Mouse (Mus musculus): ENCODE data around the gene Pex7.

Gene Pex7

GRCm38 (mm10) chr10:19907246-19907804 lies at the start of gene Pex7:
TSS of gene Pex7 (minus strand) at chr10:19907689.
- peak; percentile 98 for DNase-seq (ENCODE audit: low read depth)

GRCm38 (mm10) chr10:19956745-19957144 lies 49.3 kb upstream of the Pex7 start:
- DNase-seq (ENCODE audit: low read depth) = peak; percentile 23

- DNase-seq (ENCODE audit: low read depth) = no peak
These were observed 48.3 kb upstream of the Pex7 start for GRCm38 (mm10) chr10:19955817-19956216.

GRCm38 (mm10) chr10:19954572-19954971 lies 47.1 kb upstream of the Pex7 start:
- DNase-seq (ENCODE audit: low read depth) = no peak

- no peak for DNase-seq (ENCODE audit: low read depth)
These were observed 45.7 kb upstream of the Pex7 start for GRCm38 (mm10) chr10:19953032-19953761.

GRCm38 (mm10) chr10:19949106-19949505 lies 41.6 kb upstream of the Pex7 start:
- no peak for DNase-seq (ENCODE audit: low read depth)

GRCm38 (mm10) chr10:19948381-19948780 lies 40.9 kb upstream of the Pex7 start:
- no peak for DNase-seq (ENCODE audit: low read depth)

- no peak for DNase-seq (ENCODE audit: low read depth)
These were observed 40.4 kb upstream of the Pex7 start for GRCm38 (mm10) chr10:19947901-19948300.

GRCm38 (mm10) chr10:19947441-19947840 lies 40.0 kb upstream of the Pex7 start:
- DNase-seq (ENCODE audit: low read depth) = no peak

GRCm38 (mm10) chr10:19946644-19947043 lies 39.2 kb upstream of the Pex7 start:
- no peak for DNase-seq (ENCODE audit: low read depth)

GRCm38 (mm10) chr10:19945651-19946050 lies 38.2 kb upstream of the Pex7 start:
- DNase-seq (ENCODE audit: low read depth) = no peak

GRCm38 (mm10) chr10:19942621-19943020 lies 35.1 kb upstream of the Pex7 start:
- no peak for DNase-seq (ENCODE audit: low read depth)

GRCm38 (mm10) chr10:19941914-19942313 lies 34.4 kb upstream of the Pex7 start:
- peak; percentile 59 for DNase-seq (ENCODE audit: low read depth)

GRCm38 (mm10) chr10:19941063-19941462 lies 33.6 kb upstream of the Pex7 start:
- DNase-seq (ENCODE audit: low read depth) = no peak

- no peak for DNase-seq (ENCODE audit: low read depth)
These were observed 33.1 kb upstream of the Pex7 start for GRCm38 (mm10) chr10:19940626-19941025.

- no peak for DNase-seq (ENCODE audit: low read depth)
These were observed 32.6 kb upstream of the Pex7 start for GRCm38 (mm10) chr10:19940127-19940526.

GRCm38 (mm10) chr10:19939282-19939705 lies 31.8 kb upstream of the Pex7 start:
- no peak for DNase-seq (ENCODE audit: low read depth)

- no peak for DNase-seq (ENCODE audit: low read depth)
These were observed 31.2 kb upstream of the Pex7 start for GRCm38 (mm10) chr10:19938738-19939137.

GRCm38 (mm10) chr10:19936961-19937708 lies 29.6 kb upstream of the Pex7 start:
- no peak for DNase-seq (ENCODE audit: low read depth)

- DNase-seq (ENCODE audit: low read depth) = no peak
These were observed 28.4 kb upstream of the Pex7 start for GRCm38 (mm10) chr10:19935821-19936367.

GRCm38 (mm10) chr10:19935295-19935623 lies 27.8 kb upstream of the Pex7 start:
- no peak for DNase-seq (ENCODE audit: low read depth)

- peak; percentile 34 for DNase-seq (ENCODE audit: low read depth)
These were observed 27.1 kb upstream of the Pex7 start, which contains the start of gene Map3k5 for GRCm38 (mm10) chr10:19934384-19935294. TSS of gene Map3k5 (plus strand) at chr10:19934472.
